Mouse (Mus musculus) ES-Bruce4 (cell line): ENCODE data around the gene Samd4b. TPM values are rescaled to one million over a fixed set of nuclear protein-coding genes. Genes with fewer than 3 reads are reported as not detected.

Experiments used
- H3K27ac ChIP-seq: 2 replicates; pipeline ENCODE4 v1.5.1; 2012; ENCODE audit warnings: low read length, inconsistent platforms; ENCODE audit not compliant: insufficient read depth
- H3K27me3 ChIP-seq: 2 replicates; pipeline ENCODE4 v1.6.1; 2012; ENCODE audit warnings: mild to moderate bottlenecking, low read length, inconsistent platforms; ENCODE audit not compliant: control insufficient read depth, poor library complexity, insufficient read depth, severe bottlenecking
- H3K36me3 ChIP-seq: 2 replicates; pipeline ENCODE4 v1.6.1; 2012; ENCODE audit warnings: inconsistent platforms, mild to moderate bottlenecking, low read length, moderate library complexity; ENCODE audit not compliant: control insufficient read depth, poor library complexity, insufficient read depth, severe bottlenecking
- H3K4me1 ChIP-seq: one replicate; pipeline ENCODE4 v1.8.1; 2011; ENCODE audit warnings: low read length; ENCODE audit not compliant: control insufficient read depth, insufficient read depth
- H3K4me3 ChIP-seq: 2 replicates; pipeline ENCODE4 v1.5.1; 2011; ENCODE audit warnings: low read depth, mild to moderate bottlenecking, low read length
- H3K9ac ChIP-seq: 2 replicates; pipeline ENCODE4 v1.6.1; 2012; ENCODE audit warnings: low read depth, mild to moderate bottlenecking, inconsistent platforms; ENCODE audit not compliant: poor library complexity, severe bottlenecking
- H3K9me3 ChIP-seq: replicated peaks from 2 replicates; pipeline ENCODE4 v1.6.1; 2012; ENCODE audit warnings: mild to moderate bottlenecking, low read length, inconsistent platforms; ENCODE audit not compliant: control insufficient read depth, poor library complexity, insufficient read depth, severe bottlenecking
- CTCF ChIP-seq: IDR thresholded peaks from one replicate; pipeline ENCODE4 v1.8.1; 2011; ENCODE audit warnings: low read depth, low read length
- EP300 ChIP-seq: IDR thresholded peaks from 2 replicates; pipeline ENCODE4 v1.6.1; 2011; ENCODE audit warnings: low read depth, low read length; ENCODE audit not compliant: insufficient read depth
- POLR2A ChIP-seq: IDR thresholded peaks from one replicate; pipeline ENCODE4 v1.8.1; 2011; ENCODE audit warnings: low read length; ENCODE audit not compliant: insufficient read depth
- polyA plus RNA-seq: library from polyadenylated mRNA; stranded (reverse); fragments of >200 nt; gene quantifications from 2 replicates; pipeline ENCODE4 v1.2.4, GENCODE M21; 2011; ENCODE audit warnings: low read depth; ENCODE audit not compliant: missing spikeins, insufficient read depth, insufficient read length

The Samd4b gene
- polyA plus RNA-seq, 1 experiment = 86.0 TPM

- H3K27me3 ChIP-seq = no peaks in the 10 kb centered on the region
- peak within 1 kb of the TSS; percentile 82 for H3K4me3 ChIP-seq
- no peaks in the 10 kb centered on the region for H3K9me3 ChIP-seq
- no peak within 1 kb of the TSS for H3K27ac ChIP-seq
- H3K36me3 ChIP-seq = no peaks in the 10 kb centered on the region
- peaks cover 3% of the 10 kb centered on the region for H3K4me1 ChIP-seq
- TF ChIP-seq EP300 (no peak), CTCF (no peak), POLR2A (no peak)
- peak within 1 kb of the TSS; percentile 94 for H3K9ac ChIP-seq
Observed at GRCm38 (mm10) chr7:28451531-28452360, 146.2 kb downstream of the Samd4b start, which contains the start of gene Lrfn1. Lrfn1 (plus strand) TSS chr7:28451980.

- peak overlapping the region; percentile 80 for H3K27ac ChIP-seq
- TF ChIP-seq EP300 (no peak), CTCF (no peak), POLR2A (no peak)
- H3K4me3 ChIP-seq = peak overlapping the region; percentile 54
- peak overlapping the region; percentile 54 for H3K9ac ChIP-seq
- no peaks in the 10 kb centered on the region for H3K9me3 ChIP-seq
- peaks cover 2% of the 10 kb centered on the region for H3K4me1 ChIP-seq
- H3K27me3 ChIP-seq = no peaks in the 10 kb centered on the region
- no peaks in the 10 kb centered on the region for H3K36me3 ChIP-seq
Observed at GRCm38 (mm10) chr7:28447865-28448820, 149.8 kb downstream of the Samd4b start.

- peak overlapping the region; percentile 54 for H3K9ac ChIP-seq
- H3K27ac ChIP-seq = peak overlapping the region; percentile 80
- TF ChIP-seq EP300 (peak; percentile 79), CTCF (no peak)
Observed at GRCm38 (mm10) chr7:28447101-28447830, 150.7 kb downstream of the Samd4b start.

GRCm38 (mm10) chr7:28446446-28446845, 151.5 kb downstream of the Samd4b start:
- no peaks in the 10 kb centered on the region for H3K27me3 ChIP-seq
- peak; percentile 86 for TF ChIP-seq CTCF
- no peak for TF ChIP-seq POLR2A
- no peak for TF ChIP-seq EP300
- H3K9ac ChIP-seq = no peak overlapping the region
- H3K9me3 ChIP-seq = no peaks in the 10 kb centered on the region
- no peak overlapping the region for H3K4me3 ChIP-seq
- no peaks in the 10 kb centered on the region for H3K4me1 ChIP-seq
- H3K27ac ChIP-seq = peak overlapping the region; percentile 67
- no peaks in the 10 kb centered on the region for H3K36me3 ChIP-seq

More at GRCm38 (mm10) chr7:28447101-28447830, 150.7 kb downstream of the Samd4b start:
- peak overlapping the region; percentile 54 for H3K4me3 ChIP-seq
- no peaks in the 10 kb centered on the region for H3K27me3 ChIP-seq
- H3K36me3 ChIP-seq = no peaks in the 10 kb centered on the region
- H3K9me3 ChIP-seq = no peaks in the 10 kb centered on the region
- no peaks in the 10 kb centered on the region for H3K4me1 ChIP-seq

GRCm38 (mm10) chr7:28444344-28444974, 153.5 kb downstream of the Samd4b start:
- no peak overlapping the region for H3K27ac ChIP-seq
- no peak overlapping the region for H3K4me3 ChIP-seq
- H3K36me3 ChIP-seq = no peaks in the 10 kb centered on the region
- no peaks in the 10 kb centered on the region for H3K9me3 ChIP-seq
- no peaks in the 10 kb centered on the region for H3K27me3 ChIP-seq
- H3K9ac ChIP-seq = no peak overlapping the region
- H3K4me1 ChIP-seq = peaks cover 5% of the 10 kb centered on the region
- TF ChIP-seq CTCF = no peak
- no peak for TF ChIP-seq POLR2A
- no peak for TF ChIP-seq EP300
